Mouse (Mus musculus): ENCODE measurements around the gene Gm10799.

The Gm10799 gene

DNA sequence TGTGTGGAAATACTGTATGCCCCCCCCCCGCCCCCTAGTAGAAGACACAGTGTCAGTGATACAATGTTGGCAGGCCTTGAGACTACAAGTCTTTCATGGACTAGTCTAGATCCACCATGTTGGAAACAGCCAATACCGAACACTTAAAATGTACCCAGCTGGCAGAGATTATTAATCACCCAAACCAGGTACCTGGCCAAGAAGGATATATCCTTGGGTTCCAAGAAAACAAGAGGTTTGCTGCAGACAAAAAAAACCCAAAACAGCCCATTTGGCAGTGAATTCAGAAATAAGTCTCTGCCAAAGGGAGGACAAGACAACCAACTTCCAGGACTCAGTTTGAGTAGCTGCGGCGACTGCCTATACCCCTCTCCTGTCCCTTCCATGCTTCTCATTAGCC lies 43.7 kb downstream of the Gm10799 start:
- in situ Hi-C loops (cut with MboI, MseI) = no loop called here

DNA sequence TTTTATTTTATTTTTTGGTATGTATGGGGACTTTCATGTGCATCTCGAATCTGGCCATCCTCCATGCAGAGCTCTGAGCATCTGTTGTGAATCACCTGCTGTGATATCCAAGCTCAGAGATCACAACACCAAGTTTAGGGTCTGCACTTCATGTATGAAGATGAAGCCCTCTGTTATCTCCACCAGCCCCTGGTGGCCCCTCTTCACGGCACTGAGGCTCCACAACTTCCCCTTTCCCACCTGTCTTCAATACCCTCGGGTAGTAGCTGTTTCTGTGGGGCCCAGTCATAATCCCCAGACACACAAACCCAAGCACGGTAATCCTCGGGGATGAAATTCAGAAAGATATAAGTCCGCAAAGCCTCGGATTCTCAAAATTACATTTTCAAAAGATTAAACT lies 45.3 kb downstream of the Gm10799 start:
- in situ Hi-C loops (cut with MboI, MseI) = no loop called here
